Mouse (Mus musculus) limb, embryonic 14.5 days (tissue): ENCODE data around the gene Tmem121. TPM values are rescaled to one million over a fixed set of nuclear protein-coding genes. Genes with fewer than 3 reads are reported as not detected.
A peak's percentile ranks its signal among the peaks of the same experiment; 100 is the strongest.

Source experiments
- ATAC-seq: fragments of 200-750 bp; cut with Nextera tagmentation; 2 replicates; pipeline ENCODE4 v1.8.0; 2017; ENCODE audit warnings: low read depth, moderate number of reproducible peaks, moderate TSS enrichment; ENCODE audit not compliant: low FRiP score
- DNase-seq: peaks from one replicate; pipeline ENCODE4 v3.0.0-alpha.2; 2015; ENCODE audit warnings: low spot score
- H3K27ac ChIP-seq: fragments of 300-500 bp; sonication (generic); replicated peaks from 2 replicates; pipeline ENCODE4 v1.5.1; 2014; ENCODE audit warnings: low read depth, mild to moderate bottlenecking, low read length, moderate library complexity, mixed read lengths
- H3K27me3 ChIP-seq: fragments of 300-500 bp; sonication (generic); 2 replicates; pipeline ENCODE4 v1.6.1; 2014; ENCODE audit warnings: low read length, mixed read lengths; ENCODE audit not compliant: control insufficient read depth, insufficient read depth
- H3K36me3 ChIP-seq: fragments of 300-500 bp; sonication (generic); 2 replicates; pipeline ENCODE4 v1.6.1; 2014; ENCODE audit warnings: mild to moderate bottlenecking, low read length, moderate library complexity, mixed read lengths; ENCODE audit not compliant: control insufficient read depth, insufficient read depth
- H3K4me1 ChIP-seq: fragments of 300-500 bp; sonication (generic); 2 replicates; pipeline ENCODE4 v1.6.1; 2014; ENCODE audit warnings: antibody characterized with exemption, low read length, mixed read lengths; ENCODE audit not compliant: control insufficient read depth, insufficient read depth
- H3K4me2 ChIP-seq: fragments of 300-500 bp; sonication (generic); replicated peaks from 2 replicates; pipeline ENCODE4 v1.6.1; 2014; ENCODE audit warnings: low read depth, mild to moderate bottlenecking, low read length, moderate library complexity; ENCODE audit not compliant: severe bottlenecking
- H3K4me3 ChIP-seq: fragments of 300-500 bp; sonication (generic); replicated peaks from 2 replicates; pipeline ENCODE4 v1.5.1; 2014; ENCODE audit warnings: low read length
- H3K9ac ChIP-seq: fragments of 300-500 bp; sonication (generic); 2 replicates; pipeline ENCODE4 v1.6.1; 2014; ENCODE audit warnings: mild to moderate bottlenecking, low read depth, low read length, moderate library complexity; ENCODE audit not compliant: severe bottlenecking
- H3K9me3 ChIP-seq: fragments of 300-500 bp; sonication (generic); 2 replicates; pipeline ENCODE4 v1.6.1; 2016; ENCODE audit warnings: low read length; ENCODE audit not compliant: control insufficient read depth
- POLR2A ChIP-seq: fragments of 200-500 bp; IDR thresholded peaks from 2 replicates; pipeline ENCODE4 v1.8.0; 2012; ENCODE audit warnings: inconsistent platforms, mild to moderate bottlenecking, moderate library complexity, borderline replicate concordance; ENCODE audit not compliant: insufficient read depth, insufficient read length; ENCODE audit errors: extremely low read depth
- WGBS: fragments of 180-500 bp; shearing (Covaris S2); extraction: QIAGEN DNeasy Blood & Tissue Kit; methylation state at CpG from one replicate; pipeline ENCODE4 v1.1.7; 2014; 5-methylcytosine and 5-hydroxymethylcytosine counted together
- polyA plus RNA-seq, 2 experiments: library from polyadenylated mRNA; depleted of rRNA in 1 of 2; stranded (reverse) in 1 of 2; unstranded in 1 of 2; fragments of >200 nt; fragmentation: Nextera tagmentation in 1 of 2; extraction: Ambion mirVana in 1 of 2; gene quantifications; 2 replicates each; pipeline versions ENCODE4 v1.2.1 to v1.2.3; 2012 to 2014

The Tmem121 gene
- polyA plus RNA-seq, 2 experiments = 10.1 to 29.6 TPM

GRCm38 (mm10) chr12:113222121-113222636 lies 36.4 kb downstream of the Tmem121 start:
- Histone ChIP-seq H3K36me3 (no peaks in the 10 kb centered on the region), H3K4me1 (no peaks in the 10 kb centered on the region), H3K9me3 (no peaks in the 10 kb centered on the region), H3K9ac (no peak overlapping the region), H3K27ac (no peak overlapping the region), H3K27me3 (no peaks in the 10 kb centered on the region), H3K4me2 (no peak overlapping the region), H3K4me3 (no peak overlapping the region)
- TF ChIP-seq POLR2A = no peak
- WGBS = 13% methylated on average over 8 of the region's 8 CpGs
- DNase-seq (peak; percentile 82), ATAC-seq (0 out of 2 replicates have a peak, but pooled peaks have one; percentile 24)

DNA sequence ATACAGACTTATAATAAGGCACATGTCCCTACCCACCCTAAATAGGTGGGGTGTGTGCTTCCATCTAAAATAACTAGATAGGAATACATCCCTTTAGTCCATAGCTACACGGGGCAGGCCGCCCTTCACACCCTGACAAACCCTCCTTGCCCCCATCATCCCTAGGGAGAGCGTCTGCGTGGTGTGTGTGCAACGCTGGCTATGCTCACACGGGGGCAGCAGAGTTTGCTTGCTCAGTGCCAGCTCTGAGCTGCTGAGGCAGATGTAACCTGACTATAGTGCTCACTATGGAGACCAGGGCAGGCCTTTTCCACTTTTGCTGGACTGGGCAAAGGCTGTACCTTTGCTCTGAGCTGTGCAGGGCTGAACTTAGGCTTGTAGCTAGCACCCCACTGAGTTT lies 37.0 kb downstream of the Tmem121 start:
- no peak for TF ChIP-seq POLR2A
- Histone ChIP-seq H3K9me3 (no peaks in the 10 kb centered on the region), H3K9ac (no peak overlapping the region), H3K4me1 (no peaks in the 10 kb centered on the region), H3K4me2 (no peak overlapping the region), H3K36me3 (no peaks in the 10 kb centered on the region), H3K27me3 (no peaks in the 10 kb centered on the region), H3K27ac (no peak overlapping the region), H3K4me3 (no peak overlapping the region)
- DNase-seq = peak; percentile 39
- WGBS = 27% methylated on average over 6 of the region's 6 CpGs
- no peak for ATAC-seq

GRCm38 (mm10) chr12:113224206-113224605 lies 38.5 kb downstream of the Tmem121 start:
- ATAC-seq (no peak), DNase-seq (no peak)
- Histone ChIP-seq H3K27ac (no peak overlapping the region), H3K27me3 (no peaks in the 10 kb centered on the region), H3K9ac (no peak overlapping the region), H3K36me3 (no peaks in the 10 kb centered on the region), H3K4me1 (no peaks in the 10 kb centered on the region), H3K9me3 (no peaks in the 10 kb centered on the region), H3K4me3 (no peak overlapping the region), H3K4me2 (no peak overlapping the region)
- TF ChIP-seq POLR2A = no peak
- 69% methylated on average over 5 of the region's 5 CpGs for WGBS

DNA sequence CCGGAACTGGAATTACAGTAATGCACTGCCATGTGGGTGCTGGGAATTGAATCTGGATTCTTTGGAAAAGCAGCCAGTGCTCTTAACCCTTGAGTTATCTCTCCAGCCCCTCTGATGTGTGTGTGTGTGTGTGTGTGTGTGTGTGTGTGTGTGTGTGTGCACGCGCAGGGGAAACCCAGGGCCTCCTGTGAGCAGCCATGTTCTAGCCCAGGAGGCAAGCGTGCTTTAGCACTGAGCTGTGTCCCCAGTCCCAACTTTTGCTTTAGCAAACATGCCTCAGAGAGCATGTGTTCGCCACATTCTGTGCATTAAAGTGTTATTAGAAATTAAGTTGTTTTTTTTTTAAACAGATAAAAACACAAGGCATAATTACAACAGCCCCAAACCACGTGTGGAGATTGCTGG lies 39.0 kb downstream of the Tmem121 start:
- Histone ChIP-seq H3K4me3 (no peak overlapping the region), H3K36me3 (no peaks in the 10 kb centered on the region), H3K27ac (no peak overlapping the region), H3K9ac (no peak overlapping the region), H3K9me3 (no peaks in the 10 kb centered on the region), H3K4me2 (no peak overlapping the region), H3K27me3 (no peaks in the 10 kb centered on the region), H3K4me1 (no peaks in the 10 kb centered on the region)
- 87% methylated on average over 6 of the region's 6 CpGs for WGBS
- DNase-seq = no peak
- no peak for TF ChIP-seq POLR2A
- ATAC-seq = no peak

GRCm38 (mm10) chr12:113227970-113228593 lies 42.4 kb downstream of the Tmem121 start:
- DNase-seq = no peak
- 75% methylated on average over 6 of the region's 6 CpGs for WGBS
- Histone ChIP-seq H3K4me1 (no peaks in the 10 kb centered on the region), H3K9me3 (no peaks in the 10 kb centered on the region), H3K4me3 (no peak overlapping the region), H3K27me3 (no peaks in the 10 kb centered on the region), H3K4me2 (no peak overlapping the region), H3K27ac (no peak overlapping the region), H3K9ac (no peak overlapping the region), H3K36me3 (no peaks in the 10 kb centered on the region)
- ATAC-seq = no peak
- TF ChIP-seq POLR2A = no peak
